Mouse (Mus musculus) heart, postnatal 0 days (tissue): ENCODE data around the gene Ly6g6e.

ENCODE experiments used
- CTCF ChIP-seq: IDR thresholded peaks from 2 replicates; pipeline ENCODE4 v1.5.1; 2016; ENCODE audit warnings: antibody characterized with exemption, control low read depth, low read depth
- EP300 ChIP-seq: IDR thresholded peaks from 2 replicates; pipeline ENCODE4 v1.6.1; 2016; ENCODE audit warnings: antibody characterized with exemption, low read depth

- TF ChIP-seq EP300 (no peak), CTCF (no peak)
These were observed 19.6 kb upstream of the Ly6g6e start for GRCm38 (mm10) chr17:35057090-35057489.
